Mouse (Mus musculus): ENCODE measurements around the gene Rassf10. TPM values are rescaled to one million over a fixed set of nuclear protein-coding genes. Genes with fewer than 3 reads are reported as not detected.

Rassf10 gene
- total RNA-seq, 1 experiment from 2014 or later, result not detected

DNA sequence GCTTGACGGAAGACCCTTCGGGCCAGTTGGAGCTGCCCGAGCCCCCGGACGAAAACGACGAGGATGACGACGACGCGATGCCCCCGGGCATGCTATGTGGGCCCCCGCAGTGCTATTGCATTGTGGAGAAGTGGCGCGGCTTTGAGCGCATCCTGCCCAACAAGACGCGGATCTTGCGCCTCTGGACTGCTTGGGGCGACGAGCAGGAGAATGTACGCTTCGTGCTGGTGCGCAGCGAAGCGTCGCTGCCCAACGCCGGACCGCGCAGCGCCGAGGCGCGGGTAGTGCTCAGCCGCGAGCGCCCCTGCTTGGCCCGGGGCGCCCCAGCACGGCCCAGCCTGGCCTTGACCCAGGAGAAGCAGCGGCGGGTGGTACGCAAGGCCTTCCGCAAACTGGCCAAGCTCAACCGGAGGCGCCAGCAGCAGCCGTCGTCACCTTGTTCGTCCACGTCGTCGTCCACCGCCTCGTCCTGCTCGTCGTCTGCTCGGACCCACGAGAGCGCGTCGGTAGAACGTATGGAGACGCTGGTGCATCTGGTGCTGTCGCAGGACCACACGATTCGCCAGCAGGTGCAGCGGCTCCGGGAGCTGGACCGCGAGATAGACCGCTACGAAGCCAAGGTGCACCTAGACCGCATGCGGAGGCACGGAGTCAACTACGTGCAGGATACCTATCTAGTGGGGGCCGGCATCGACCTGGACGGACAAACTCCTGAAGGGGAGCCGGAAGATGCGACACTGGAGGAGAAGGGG lies 765 bp downstream of the Rassf10 start:
- peak; percentile 18 to 23; a peak in 1 of 4 replicates for ATAC-seq (replicated peaks in 1 of 2; ENCODE audit: insufficient read depth in 1 of 2, low FRiP score in 2 of 2, low TSS enrichment in 1 of 2, low read depth in 1 of 2, poor library complexity in 2 of 2, severe bottlenecking in 2 of 2)

DNA sequence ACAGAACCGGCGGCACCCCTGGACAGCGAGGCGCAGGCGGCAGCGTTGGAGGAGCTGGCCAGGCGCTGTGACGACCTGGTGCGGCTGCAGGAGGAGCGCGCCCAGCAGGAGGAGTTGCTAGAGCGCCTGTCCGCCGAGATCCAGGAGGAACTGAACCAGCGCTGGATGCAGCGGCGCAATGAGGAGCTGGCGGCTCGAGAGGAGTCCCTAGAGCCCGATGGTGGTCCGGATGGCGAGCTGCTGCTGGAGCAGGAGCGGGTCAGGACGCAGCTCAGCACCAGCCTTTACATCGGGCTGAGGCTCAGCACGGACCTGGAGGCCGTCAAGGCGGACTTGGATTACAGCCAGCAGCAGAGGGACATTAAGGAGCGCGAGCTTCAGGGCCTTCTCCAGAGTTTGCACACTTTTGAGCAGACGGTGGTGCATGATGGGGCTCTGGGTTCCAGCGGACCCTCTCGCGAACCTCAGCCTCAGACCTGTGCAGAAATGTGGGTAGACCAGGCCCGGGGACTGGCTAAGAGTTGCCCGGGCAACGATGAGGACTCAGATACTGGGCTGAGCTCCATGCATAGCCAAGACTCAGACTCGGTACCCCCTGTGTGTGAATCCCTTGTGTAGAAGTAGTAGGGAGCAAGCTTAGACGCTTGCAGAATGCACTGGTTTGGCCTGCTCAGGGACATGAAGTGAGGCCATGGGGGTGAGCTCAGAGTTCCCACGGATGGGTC lies 1.5 kb downstream of the Rassf10 start:
- ATAC-seq (replicated peaks in 1 of 2; ENCODE audit: insufficient read depth in 1 of 2, low FRiP score in 2 of 2, low TSS enrichment in 1 of 2, low read depth in 1 of 2, poor library complexity in 2 of 2, severe bottlenecking in 2 of 2), result no peak; a peak in 1 of 4 replicates

GRCm38 (mm10) chr7:112955955-112956354 lies 2.2 kb downstream of the Rassf10 start:
- ATAC-seq (replicated peaks in 1 of 2; ENCODE audit: insufficient read depth in 1 of 2, low FRiP score in 2 of 2, low TSS enrichment in 1 of 2, low read depth in 1 of 2, poor library complexity in 2 of 2, severe bottlenecking in 2 of 2), result no peak

DNA sequence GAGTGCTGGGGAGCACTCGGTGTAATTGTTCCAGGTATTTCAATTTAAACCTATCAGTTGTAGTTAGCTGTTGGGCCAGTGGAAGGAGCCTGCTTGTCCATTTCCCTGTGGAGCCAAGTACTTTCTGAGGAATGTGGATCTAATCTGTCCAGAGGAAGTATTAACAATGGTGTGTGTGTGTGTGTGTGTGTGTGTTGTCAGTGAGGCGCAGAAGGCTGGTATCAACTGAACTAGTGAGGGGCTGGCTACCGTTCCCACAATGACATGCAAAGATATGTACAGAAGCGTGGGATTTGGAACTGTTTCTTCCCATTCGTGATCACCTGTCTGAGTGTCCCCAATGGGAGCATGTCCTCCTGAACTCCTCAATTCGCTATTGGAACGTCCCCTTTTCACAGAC lies 3.2 kb downstream of the Rassf10 start:
- ATAC-seq (replicated peaks in 1 of 2; ENCODE audit: insufficient read depth in 1 of 2, low FRiP score in 2 of 2, low TSS enrichment in 1 of 2, low read depth in 1 of 2, poor library complexity in 2 of 2, severe bottlenecking in 2 of 2), result no peak

DNA sequence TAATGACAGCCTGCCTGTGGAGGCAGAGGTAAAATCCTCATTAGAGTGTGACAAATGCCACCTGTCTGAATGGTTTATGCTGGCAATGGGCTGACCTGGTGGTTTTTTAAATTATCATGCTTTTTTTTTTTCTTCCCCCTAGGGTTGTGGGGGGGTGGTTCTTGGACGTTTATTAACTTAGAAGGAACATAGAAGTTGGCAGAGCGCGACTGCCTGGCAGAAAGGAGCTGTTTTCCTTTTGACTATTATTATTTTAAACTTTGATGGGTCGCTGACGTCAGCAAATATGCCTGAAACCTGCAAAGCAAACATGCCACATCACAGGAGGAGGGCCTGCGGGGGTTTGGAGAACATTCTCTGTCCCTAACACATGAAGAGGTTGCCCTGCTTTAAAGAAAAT lies 3.9 kb downstream of the Rassf10 start:
- no peak for ATAC-seq (replicated peaks in 1 of 2; ENCODE audit: insufficient read depth in 1 of 2, low FRiP score in 2 of 2, low TSS enrichment in 1 of 2, low read depth in 1 of 2, poor library complexity in 2 of 2, severe bottlenecking in 2 of 2)

DNA sequence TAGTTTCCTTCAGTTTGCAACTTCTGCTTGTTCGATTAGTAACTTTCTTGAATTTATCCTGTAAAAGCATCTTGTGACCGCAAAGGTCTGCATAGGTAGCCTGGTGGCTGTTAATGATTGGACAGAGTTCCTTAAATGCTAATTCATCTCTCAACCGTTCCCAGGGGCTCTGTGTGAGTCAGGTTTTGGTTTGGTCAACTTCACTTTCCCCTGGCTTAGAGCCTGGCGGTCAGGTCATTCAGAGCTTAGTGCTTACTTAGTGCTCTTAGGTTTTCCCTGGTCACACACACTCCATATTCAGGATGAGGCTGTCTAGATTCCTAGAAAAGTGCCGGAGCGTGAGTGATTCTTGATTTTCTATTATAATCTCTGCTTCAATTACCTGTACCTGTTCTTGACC lies 12.6 kb downstream of the Rassf10 start:
- no peak for ATAC-seq (replicated peaks in 1 of 2; ENCODE audit: insufficient read depth in 1 of 2, low FRiP score in 2 of 2, low TSS enrichment in 1 of 2, low read depth in 1 of 2, poor library complexity in 2 of 2, severe bottlenecking in 2 of 2)

- no peak for ATAC-seq (replicated peaks in 1 of 2; ENCODE audit: insufficient read depth in 1 of 2, low FRiP score in 2 of 2, low TSS enrichment in 1 of 2, low read depth in 1 of 2, poor library complexity in 2 of 2, severe bottlenecking in 2 of 2)
Observed at GRCm38 (mm10) chr7:112966786-112967185, 13.0 kb downstream of the Rassf10 start.

DNA sequence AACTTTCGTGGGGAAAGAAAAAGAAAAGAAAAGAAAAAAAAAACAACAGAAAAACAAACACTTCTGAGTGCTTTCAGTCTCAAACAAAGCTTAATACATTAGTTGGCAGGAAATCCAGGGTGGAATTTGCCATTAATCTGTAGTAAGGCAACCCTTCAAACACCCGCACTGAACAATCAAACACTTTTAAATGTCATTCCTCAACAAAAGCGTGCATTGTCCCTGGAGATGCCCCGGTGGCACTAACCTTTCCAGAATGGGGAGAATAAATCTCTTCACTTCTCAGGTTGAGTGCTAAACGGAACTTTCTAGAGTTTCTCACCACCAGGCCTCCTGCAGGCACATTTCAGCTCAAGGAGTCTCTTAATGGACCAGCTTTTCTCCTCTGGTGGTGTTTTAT lies 29.6 kb downstream of the Rassf10 start:
- no peak for ATAC-seq (replicated peaks in 1 of 2; ENCODE audit: insufficient read depth in 1 of 2, low FRiP score in 2 of 2, low TSS enrichment in 1 of 2, low read depth in 1 of 2, poor library complexity in 2 of 2, severe bottlenecking in 2 of 2)

GRCm38 (mm10) chr7:112984704-112985577 lies 31.2 kb downstream of the Rassf10 start:
- peak in 1 of 2 experiments; percentile 56; a peak in 1 of 4 replicates for ATAC-seq (replicated peaks in 1 of 2; ENCODE audit: insufficient read depth in 1 of 2, low FRiP score in 2 of 2, low TSS enrichment in 1 of 2, low read depth in 1 of 2, poor library complexity in 2 of 2, severe bottlenecking in 2 of 2)

DNA sequence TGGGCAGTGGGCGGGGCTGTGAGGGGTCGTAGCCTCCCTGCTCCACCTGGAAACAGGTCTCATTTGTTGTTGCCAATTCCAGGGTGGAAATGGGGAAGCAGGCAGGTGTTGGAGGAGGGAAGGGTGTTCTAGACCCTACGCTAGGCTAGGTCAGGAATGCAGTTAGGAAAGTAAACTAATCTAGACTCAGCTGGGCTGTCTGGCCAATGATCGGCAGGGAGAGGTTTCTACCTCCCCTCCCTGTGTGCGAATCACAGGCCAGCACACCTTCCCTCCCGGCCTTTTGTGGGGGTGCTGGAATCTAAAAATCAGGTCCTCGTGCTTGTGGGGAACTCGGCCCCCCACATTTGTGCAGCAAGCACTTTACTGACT lies 31.8 kb downstream of the Rassf10 start:
- ATAC-seq (replicated peaks in 1 of 2; ENCODE audit: insufficient read depth in 1 of 2, low FRiP score in 2 of 2, low TSS enrichment in 1 of 2, low read depth in 1 of 2, poor library complexity in 2 of 2, severe bottlenecking in 2 of 2), result no peak

DNA sequence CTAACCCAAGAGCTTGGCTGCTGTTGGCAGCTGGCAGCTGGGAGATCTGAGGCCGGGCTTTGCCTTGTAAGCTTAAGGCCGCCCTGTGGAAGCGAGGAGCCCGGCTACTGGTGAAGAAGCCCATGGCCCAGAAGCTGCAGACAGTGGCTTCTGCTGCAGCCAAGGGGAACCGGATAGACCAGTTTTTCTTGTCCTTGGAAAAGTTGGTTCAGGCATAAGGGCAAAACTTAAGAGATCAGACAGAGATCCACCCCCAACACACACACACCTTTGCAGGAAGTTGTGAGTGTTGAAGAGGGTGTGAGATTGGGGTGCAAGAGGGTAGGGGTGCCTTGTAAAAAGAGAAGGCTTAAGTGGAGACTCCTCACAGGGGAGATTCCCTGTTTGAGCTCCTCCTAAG lies 39.2 kb downstream of the Rassf10 start:
- ATAC-seq (replicated peaks in 1 of 2; ENCODE audit: insufficient read depth in 1 of 2, low FRiP score in 2 of 2, low TSS enrichment in 1 of 2, low read depth in 1 of 2, poor library complexity in 2 of 2, severe bottlenecking in 2 of 2), result no peak

DNA sequence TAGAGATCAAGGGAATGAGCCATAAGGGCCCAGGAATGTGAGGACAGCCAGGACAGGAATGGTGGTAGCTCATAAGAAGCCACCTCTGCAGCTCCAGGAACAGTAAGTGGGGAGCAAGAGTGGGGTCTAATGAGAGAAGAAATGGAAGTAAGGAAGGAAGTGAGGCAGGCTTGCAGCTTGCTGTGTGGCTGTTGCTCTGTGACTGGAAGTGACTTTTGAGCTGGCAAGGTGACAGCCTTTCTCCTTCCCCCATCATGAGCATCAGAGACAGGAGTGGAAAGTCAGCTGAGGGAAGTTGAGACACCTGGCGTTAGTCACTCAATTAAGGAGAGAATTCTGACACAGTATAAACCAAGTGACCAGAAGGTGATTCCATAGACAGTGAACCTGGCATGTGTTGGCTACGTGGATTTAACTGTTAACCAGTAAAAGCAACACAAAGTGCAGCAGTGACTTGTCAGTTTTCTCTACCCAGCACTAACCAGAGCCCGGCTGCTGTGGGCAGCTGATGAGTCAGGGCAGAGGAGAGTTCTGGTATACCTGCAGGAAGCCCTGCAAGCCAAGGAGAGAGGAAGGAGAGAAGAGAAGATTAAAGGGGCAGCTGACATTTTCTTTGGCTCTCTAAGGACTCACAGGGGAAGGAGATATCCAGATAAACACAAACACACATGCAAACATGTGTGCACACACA lies 49.9 kb downstream of the Rassf10 start:
- ATAC-seq (replicated peaks in 1 of 2; ENCODE audit: insufficient read depth in 1 of 2, low FRiP score in 2 of 2, low TSS enrichment in 1 of 2, low read depth in 1 of 2, poor library complexity in 2 of 2, severe bottlenecking in 2 of 2), result peak; percentile 74 to 77

DNA sequence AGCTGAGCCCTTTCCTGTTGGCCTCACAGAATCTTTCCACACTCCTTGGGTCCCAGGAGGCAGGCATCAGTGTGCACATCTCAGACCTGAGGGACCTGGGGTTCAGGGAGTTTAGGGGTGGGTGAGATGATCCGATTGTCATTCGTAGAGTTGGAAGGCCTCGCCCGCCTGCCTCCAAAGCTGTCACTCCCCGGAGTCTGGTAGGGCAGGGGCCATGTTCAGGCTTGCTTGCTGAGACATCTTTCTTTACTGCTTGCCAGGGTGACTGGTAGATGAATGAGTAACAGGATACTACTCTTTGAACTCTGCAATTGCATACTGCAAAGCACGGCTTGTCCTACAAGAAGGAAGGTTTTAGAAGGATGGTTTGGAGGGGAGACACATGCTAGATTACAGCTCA lies 52.0 kb downstream of the Rassf10 start:
- ATAC-seq (replicated peaks in 1 of 2; ENCODE audit: insufficient read depth in 1 of 2, low FRiP score in 2 of 2, low TSS enrichment in 1 of 2, low read depth in 1 of 2, poor library complexity in 2 of 2, severe bottlenecking in 2 of 2), result no peak

Data from hematopoietic stem cell, adult 5-6 weeks (primary cell).